Mouse (Mus musculus): ENCODE results near the gene Slc22a16.
A peak's percentile ranks its signal among the peaks of the same experiment; 100 is the strongest.

- TF ChIP-seq POLR2A (IDR thresholded peaks at IDR 0.05; ENCODE audit: extremely low read depth, insufficient read depth, low read length) (no peak), CTCF (IDR thresholded peaks at IDR 0.05; ENCODE audit: extremely low read depth, insufficient read depth, low read length) (0 out of 2 replicates have a peak, but pooled peaks have one; percentile 1)
These were observed 79.5 kb downstream of the Slc22a16 start for GRCm38 (mm10) chr10:40649634-40650033.
